Mouse (Mus musculus) ES-Bruce4 (cell line): ENCODE data around the gene Hist1h2br.
A peak's percentile ranks its signal among the peaks of the same experiment; 100 is the strongest.
"Not testable (repeated sequence)": the region's sequence is repeated elsewhere in the genome, so short reads cannot be mapped to it uniquely, and the experiment has no call there.

Experiments used
- CTCF ChIP-seq: IDR thresholded peaks from one replicate; pipeline ENCODE4 v1.8.1; 2011; ENCODE audit warnings: low read depth, low read length
- POLR2A ChIP-seq: IDR thresholded peaks from one replicate; pipeline ENCODE4 v1.8.1; 2011; ENCODE audit warnings: low read length; ENCODE audit not compliant: insufficient read depth

- TF ChIP-seq CTCF = not testable (repeated sequence)
- peak; percentile 50 for TF ChIP-seq POLR2A
Measured at GRCm38 (mm10) chr13:21831418-21832394, 1.8 kb upstream of the Hist1h2br start, which contains the start of gene Hist1h4n.
